Mouse (Mus musculus) megakaryocyte, embryonic 14.5 days (primary cell): Measurements from ENCODE around the gene Cyp2d26. TPM values are rescaled to one million over a fixed set of nuclear protein-coding genes. Genes with fewer than 3 reads are reported as not detected.

ENCODE experiments used
- H3K27me3 ChIP-seq: replicated peaks from 2 replicates; pipeline ENCODE3; 2012; ENCODE audit warnings: inconsistent platforms
- H3K36me3 ChIP-seq: replicated peaks from 2 replicates; pipeline ENCODE3; 2012; ENCODE audit warnings: low read length, inconsistent platforms, mixed read lengths
- H3K4me1 ChIP-seq: 2 replicates; pipeline ENCODE4 v1.6.1; 2012; ENCODE audit warnings: inconsistent platforms
- H3K4me3 ChIP-seq: replicated peaks from 2 replicates; pipeline ENCODE3; 2012; ENCODE audit warnings: moderate library complexity, mild to moderate bottlenecking, inconsistent platforms
- H3K9me3 ChIP-seq: 2 replicates; pipeline ENCODE4 v1.6.1; 2012; ENCODE audit warnings: inconsistent platforms
- FLI1 ChIP-seq: IDR thresholded peaks from 2 replicates; pipeline ENCODE4 v1.6.1; 2012; ENCODE audit warnings: low read length, inconsistent platforms, mixed read lengths
- GATA1 ChIP-seq: IDR thresholded peaks from 3 replicates; pipeline ENCODE4 v1.6.1; 2012; ENCODE audit warnings: mixed read lengths, low read length, inconsistent platforms, borderline replicate concordance
- polyA plus RNA-seq: library from polyadenylated mRNA; stranded (reverse); fragments of >175 nt; gene quantifications from 2 replicates; pipeline ENCODE4 v1.2.3, GENCODE M21; 2012; ENCODE audit warnings: low replicate concordance; ENCODE audit not compliant: insufficient read depth

Cyp2d26 gene
- polyA plus RNA-seq = 0.07 TPM in 1 of 2 replicates, not detected in the other

DNA sequence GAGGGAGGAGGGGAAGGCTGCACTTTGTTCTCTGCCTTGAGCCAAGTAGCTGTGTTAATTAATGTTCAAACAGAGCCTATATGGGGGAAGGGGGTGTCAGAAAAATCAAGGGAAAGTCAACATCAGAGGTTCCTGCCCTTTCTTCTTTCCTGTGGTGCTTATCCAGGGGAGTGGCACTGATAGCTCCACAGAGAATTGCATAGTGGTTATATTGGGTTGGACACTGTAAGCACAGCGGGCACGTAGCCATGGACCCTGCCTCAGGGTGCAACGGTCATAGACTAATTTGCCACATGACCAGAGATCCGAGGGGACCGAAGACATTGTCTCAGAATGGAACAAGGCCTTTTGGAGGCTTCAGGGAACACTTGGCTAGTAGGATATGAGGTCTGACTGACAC is at the start of gene Cyp2d26:
Gene Cyp2d26 (minus strand): TSS at position 18 of the 400 bp plus-strand sequence.
- Histone ChIP-seq H3K36me3 (no peaks in the 10 kb centered on the region), H3K27me3 (peaks cover 31% of the 10 kb centered on the region), H3K4me3 (no peak within 1 kb of the TSS), H3K9me3 (no peaks in the 10 kb centered on the region), H3K4me1 (no peaks in the 10 kb centered on the region)
- TF ChIP-seq FLI1 (no peak), GATA1 (no peak)

DNA sequence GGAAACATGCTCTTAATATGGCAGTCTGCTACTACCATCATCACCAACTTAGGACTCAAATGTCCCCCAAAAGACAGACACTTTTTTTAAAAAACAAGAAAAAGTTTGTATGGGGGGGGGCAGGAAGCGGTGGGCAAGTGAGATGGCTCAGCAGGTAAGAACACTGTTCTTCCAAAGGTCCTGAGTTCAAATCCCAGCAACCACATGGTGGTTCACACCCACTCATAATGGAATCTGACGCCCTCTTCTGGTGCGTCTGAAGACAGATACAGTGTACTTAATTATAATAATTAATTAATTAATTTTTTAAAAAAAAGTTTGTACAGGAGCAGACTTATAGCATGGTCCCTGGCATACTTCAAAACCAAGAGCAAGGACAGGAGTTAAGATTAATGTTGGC is 45.1 kb upstream of the Cyp2d26 start:
- Histone ChIP-seq H3K4me1 (peaks cover 17% of the 10 kb centered on the region), H3K36me3 (peaks cover 43% of the 10 kb centered on the region), H3K9me3 (no peaks in the 10 kb centered on the region), H3K4me3 (no peak overlapping the region), H3K27me3 (no peaks in the 10 kb centered on the region)
- TF ChIP-seq FLI1 = no peak

- Histone ChIP-seq H3K4me1 (peaks cover 18% of the 10 kb centered on the region), H3K36me3 (peaks cover 42% of the 10 kb centered on the region), H3K4me3 (no peak overlapping the region), H3K27me3 (no peaks in the 10 kb centered on the region), H3K9me3 (no peaks in the 10 kb centered on the region)
- TF ChIP-seq FLI1 (no peak), GATA1 (no peak)
Measured at GRCm38 (mm10) chr15:82829917-82830316, 35.8 kb upstream of the Cyp2d26 start.

DNA sequence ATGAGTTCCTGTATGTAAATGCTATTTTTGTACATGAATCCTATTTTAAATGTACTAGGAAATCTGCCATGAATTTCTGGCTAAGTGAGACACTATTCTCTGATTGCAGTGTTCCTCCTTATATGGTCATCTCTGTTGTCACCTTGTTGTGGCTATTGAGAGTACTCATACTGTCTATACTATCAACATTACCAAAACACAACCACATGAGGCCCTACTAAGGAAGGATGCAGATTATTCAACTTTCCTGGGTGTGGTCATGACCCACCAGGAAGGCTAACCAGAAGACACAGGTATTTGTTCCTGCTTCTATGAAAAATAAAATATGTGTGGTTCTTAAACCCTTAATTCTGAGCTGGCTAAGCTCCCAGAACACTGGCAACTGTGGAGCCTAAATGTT is 31.8 kb upstream of the Cyp2d26 start:
- peaks cover 71% of the 10 kb centered on the region for H3K36me3 ChIP-seq
- no peaks in the 10 kb centered on the region for H3K27me3 ChIP-seq
- H3K4me3 ChIP-seq = no peak overlapping the region
- no peaks in the 10 kb centered on the region for H3K9me3 ChIP-seq
- no peak for TF ChIP-seq GATA1
- no peak for TF ChIP-seq FLI1
- H3K4me1 ChIP-seq = peaks cover 18% of the 10 kb centered on the region

DNA sequence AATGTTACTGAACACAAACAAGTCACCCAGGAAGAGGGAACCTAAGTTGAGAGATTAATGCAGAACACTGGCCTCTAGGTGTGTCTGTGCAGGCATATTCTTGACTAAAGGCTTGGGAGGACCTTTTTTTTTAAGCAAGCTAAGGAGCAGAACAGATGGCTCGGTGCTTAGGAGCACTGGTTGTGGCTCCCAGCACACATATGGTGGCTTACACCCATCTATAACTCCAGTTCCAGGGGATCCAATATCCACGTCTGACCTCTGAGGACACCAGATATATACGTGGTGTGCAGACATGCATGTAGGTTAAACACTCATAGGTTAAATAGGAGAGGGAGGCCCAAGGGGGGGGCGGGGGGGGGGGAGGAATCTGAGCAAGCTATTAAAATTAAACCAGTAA is 28.3 kb upstream of the Cyp2d26 start:
- Histone ChIP-seq H3K4me3 (no peak overlapping the region), H3K27me3 (no peaks in the 10 kb centered on the region), H3K9me3 (no peaks in the 10 kb centered on the region), H3K36me3 (peaks cover 78% of the 10 kb centered on the region), H3K4me1 (peaks cover 11% of the 10 kb centered on the region)
- no peak for TF ChIP-seq FLI1
- TF ChIP-seq GATA1 = no peak

GRCm38 (mm10) chr15:82821657-82822056 is 27.6 kb upstream of the Cyp2d26 start:
- Histone ChIP-seq H3K27me3 (no peaks in the 10 kb centered on the region), H3K4me1 (peaks cover 11% of the 10 kb centered on the region), H3K36me3 (peaks cover 78% of the 10 kb centered on the region), H3K4me3 (no peak overlapping the region), H3K9me3 (no peaks in the 10 kb centered on the region)
- TF ChIP-seq FLI1 (no peak), GATA1 (no peak)

GRCm38 (mm10) chr15:82815296-82815695 is 21.2 kb upstream of the Cyp2d26 start:
- peaks cover 25% of the 10 kb centered on the region for H3K4me1 ChIP-seq
- H3K4me3 ChIP-seq = no peak overlapping the region
- H3K9me3 ChIP-seq = no peaks in the 10 kb centered on the region
- no peak for TF ChIP-seq FLI1
- no peak for TF ChIP-seq GATA1
- H3K27me3 ChIP-seq = no peaks in the 10 kb centered on the region
- H3K36me3 ChIP-seq = peaks cover 74% of the 10 kb centered on the region

- TF ChIP-seq GATA1 (no peak), FLI1 (no peak)
- H3K4me3 ChIP-seq = no peak overlapping the region
- no peaks in the 10 kb centered on the region for H3K27me3 ChIP-seq
- H3K4me1 ChIP-seq = peaks cover 30% of the 10 kb centered on the region
- peaks cover 77% of the 10 kb centered on the region for H3K36me3 ChIP-seq
- no peaks in the 10 kb centered on the region for H3K9me3 ChIP-seq
Measured at GRCm38 (mm10) chr15:82814806-82815205, 20.7 kb upstream of the Cyp2d26 start.

DNA sequence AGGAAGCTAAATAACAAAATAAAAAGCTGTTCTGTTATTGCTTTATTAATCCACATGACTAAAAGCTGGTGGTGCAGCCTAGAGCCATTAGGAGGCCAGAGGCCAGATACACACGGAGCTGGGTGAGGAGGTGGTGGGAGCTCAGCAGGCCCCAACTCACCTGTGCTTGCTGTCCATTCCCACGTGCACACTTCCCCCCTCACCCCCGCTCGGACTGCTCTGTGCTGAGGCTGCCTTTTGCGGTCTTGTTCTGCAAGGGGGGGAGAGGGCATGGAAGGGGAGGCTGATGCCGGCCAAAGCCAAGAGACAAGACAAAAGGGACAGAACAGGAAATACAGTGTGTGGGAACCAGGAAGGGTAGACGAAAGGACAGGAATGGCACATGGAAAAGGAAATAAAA is 20.2 kb upstream of the Cyp2d26 start:
- Histone ChIP-seq H3K27me3 (no peaks in the 10 kb centered on the region), H3K9me3 (no peaks in the 10 kb centered on the region), H3K4me1 (peaks cover 35% of the 10 kb centered on the region), H3K4me3 (no peak overlapping the region), H3K36me3 (peaks cover 81% of the 10 kb centered on the region)
- no peak for TF ChIP-seq FLI1

GRCm38 (mm10) chr15:82810556-82810955 is 16.5 kb upstream of the Cyp2d26 start:
- H3K4me1 ChIP-seq = peaks cover 62% of the 10 kb centered on the region

GRCm38 (mm10) chr15:82809511-82809910 is 15.4 kb upstream of the Cyp2d26 start:
- TF ChIP-seq FLI1 (no peak), GATA1 (no peak)
- H3K4me3 ChIP-seq = peak overlapping the region; percentile 68
- no peaks in the 10 kb centered on the region for H3K27me3 ChIP-seq
- no peaks in the 10 kb centered on the region for H3K9me3 ChIP-seq
- H3K4me1 ChIP-seq = peaks cover 67% of the 10 kb centered on the region
- H3K36me3 ChIP-seq = peaks cover 54% of the 10 kb centered on the region

More at GRCm38 (mm10) chr15:82810556-82810955, 16.5 kb upstream of the Cyp2d26 start:
- TF ChIP-seq GATA1 (no peak), FLI1 (no peak)
- no peaks in the 10 kb centered on the region for H3K9me3 ChIP-seq
- peaks cover 65% of the 10 kb centered on the region for H3K36me3 ChIP-seq
- no peaks in the 10 kb centered on the region for H3K27me3 ChIP-seq
- H3K4me3 ChIP-seq = no peak overlapping the region
